Mouse (Mus musculus) layer of hippocampus, adult 2 months (tissue): ENCODE data around the gene Gng2. TPM values are rescaled to one million over a fixed set of nuclear protein-coding genes. Genes with fewer than 3 reads are reported as not detected.

Source experiments
- DNase-seq, 2 experiments: peaks; one replicate each; pipeline ENCODE4 v3.0.0; 2022; ENCODE audit warnings: low spot score in 2 of 2
- H3K27ac ChIP-seq: fragments of 200-600 bp; 2 replicates; pipeline ENCODE4 v1.8.1; 2022
- H3K4me3 ChIP-seq: fragments of 200-600 bp; 2 replicates; pipeline ENCODE4 v1.8.1; 2022; ENCODE audit warnings: mild to moderate bottlenecking
- CTCF ChIP-seq: fragments of 200-600 bp; conservative IDR thresholded peaks from 2 replicates; pipeline ENCODE4 v1.8.1; 2022; ENCODE audit warnings: antibody characterized with exemption, mild to moderate bottlenecking, moderate library complexity
- total RNA-seq, 2 experiments: library from RNA; stranded (reverse); gene quantifications; 2 replicates each; pipeline ENCODE4 v1.2.3; 2021

The Gng2 gene
- total RNA-seq, 2 experiments from 2014 or later = 285 to 305 TPM

DNA sequence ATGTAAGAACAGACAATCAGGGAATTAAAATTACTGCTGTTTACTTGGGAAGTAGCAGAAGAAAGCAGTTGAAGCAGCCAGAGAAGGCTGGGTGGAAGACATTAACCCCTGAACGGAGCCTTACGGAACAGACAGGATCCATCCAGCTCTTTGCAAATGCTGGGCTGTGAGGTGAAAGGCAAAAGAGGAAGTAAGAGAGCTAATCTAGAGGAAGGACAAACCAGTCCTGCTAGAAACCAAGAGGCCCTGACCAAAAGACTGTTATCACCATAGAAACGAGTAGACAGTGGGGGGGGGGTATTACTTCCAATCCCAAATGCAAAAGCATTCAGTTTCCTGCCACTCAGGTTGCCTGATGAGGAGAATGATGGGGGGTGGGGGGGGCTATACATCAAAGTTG lies 6.6 kb downstream of the Gng2 start:
- no peak for DNase-seq
- H3K4me3 ChIP-seq = peak overlapping the region; percentile 5; the same call in 1 of the 2 replicates
- TF ChIP-seq CTCF = no peak
- peak overlapping the region; percentile 33; the same call in 1 of the 2 replicates for H3K27ac ChIP-seq

DNA sequence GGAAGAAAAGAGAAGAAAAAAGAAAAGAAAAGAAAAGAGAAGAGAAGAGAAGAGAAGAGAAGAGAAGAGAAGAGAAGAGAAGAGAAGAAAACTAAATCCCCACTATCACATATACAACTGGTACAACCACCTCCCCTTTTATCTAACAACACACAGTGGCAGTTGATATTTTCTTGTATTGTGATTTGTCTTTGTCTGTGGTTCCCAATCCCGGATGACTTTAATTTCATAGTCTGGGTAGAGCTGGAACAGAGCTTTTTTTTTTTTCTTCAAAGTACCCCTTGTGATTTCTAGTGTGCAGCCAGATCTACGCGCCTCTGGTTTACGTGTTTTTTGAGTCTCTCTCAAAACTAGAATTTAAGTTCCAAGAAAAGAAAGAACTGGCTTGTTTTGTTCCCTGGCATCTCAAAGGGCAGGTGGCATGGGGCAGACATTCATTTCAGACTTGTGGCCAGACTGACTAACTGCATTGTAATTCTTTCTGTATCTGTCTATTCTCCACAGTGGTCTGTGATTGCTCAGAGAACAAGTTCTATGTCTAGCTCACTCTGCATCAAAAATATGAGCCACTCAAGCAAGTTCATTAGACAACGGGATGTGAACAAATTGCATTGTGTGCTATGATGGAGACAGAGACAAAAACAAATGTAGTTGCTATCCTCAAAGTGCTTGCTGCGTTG lies 7.2 kb downstream of the Gng2 start:
- TF ChIP-seq CTCF = peak; percentile 54
- H3K27ac ChIP-seq = peak overlapping the region; percentile 33; the same call in 1 of the 2 replicates
- peak overlapping the region; percentile 5; the same call in 1 of the 2 replicates for H3K4me3 ChIP-seq
- no peak for DNase-seq

GRCm38 (mm10) chr14:19969566-19969965 lies 7.9 kb downstream of the Gng2 start:
- Histone ChIP-seq H3K27ac (peak overlapping the region; percentile 46; the same call in 1 of the 2 replicates), H3K4me3 (no peak overlapping the region)
- DNase-seq = no peak
- no peak for TF ChIP-seq CTCF

DNA sequence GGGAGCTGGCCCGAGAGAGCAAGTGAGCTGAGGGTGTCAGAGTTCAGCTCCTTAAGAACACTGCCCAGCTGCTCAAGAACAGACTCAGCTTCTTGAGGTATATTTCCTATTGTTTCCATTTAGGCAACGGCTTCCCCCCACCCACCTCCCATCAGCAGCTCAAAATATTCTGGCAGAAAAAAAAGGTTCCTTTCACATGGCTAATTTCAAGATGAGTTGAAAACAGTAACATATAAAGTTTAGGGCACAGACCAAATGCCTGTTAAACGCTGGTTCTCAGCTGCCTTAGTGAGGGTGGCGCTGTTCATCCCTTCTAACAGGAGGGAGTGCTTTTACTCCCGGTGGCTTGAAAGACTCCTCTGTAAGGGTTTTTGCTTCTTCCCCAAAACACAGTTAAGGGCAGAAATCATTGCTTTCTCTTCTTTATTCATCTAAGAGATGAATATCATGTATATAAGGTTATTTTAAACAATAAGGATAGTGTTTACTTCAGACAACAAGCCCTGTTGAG lies 8.4 kb downstream of the Gng2 start:
- Histone ChIP-seq H3K27ac (peak overlapping the region; percentile 46; the same call in 1 of the 2 replicates), H3K4me3 (no peak overlapping the region)
- no peak for DNase-seq
- TF ChIP-seq CTCF = peak; percentile 61

DNA sequence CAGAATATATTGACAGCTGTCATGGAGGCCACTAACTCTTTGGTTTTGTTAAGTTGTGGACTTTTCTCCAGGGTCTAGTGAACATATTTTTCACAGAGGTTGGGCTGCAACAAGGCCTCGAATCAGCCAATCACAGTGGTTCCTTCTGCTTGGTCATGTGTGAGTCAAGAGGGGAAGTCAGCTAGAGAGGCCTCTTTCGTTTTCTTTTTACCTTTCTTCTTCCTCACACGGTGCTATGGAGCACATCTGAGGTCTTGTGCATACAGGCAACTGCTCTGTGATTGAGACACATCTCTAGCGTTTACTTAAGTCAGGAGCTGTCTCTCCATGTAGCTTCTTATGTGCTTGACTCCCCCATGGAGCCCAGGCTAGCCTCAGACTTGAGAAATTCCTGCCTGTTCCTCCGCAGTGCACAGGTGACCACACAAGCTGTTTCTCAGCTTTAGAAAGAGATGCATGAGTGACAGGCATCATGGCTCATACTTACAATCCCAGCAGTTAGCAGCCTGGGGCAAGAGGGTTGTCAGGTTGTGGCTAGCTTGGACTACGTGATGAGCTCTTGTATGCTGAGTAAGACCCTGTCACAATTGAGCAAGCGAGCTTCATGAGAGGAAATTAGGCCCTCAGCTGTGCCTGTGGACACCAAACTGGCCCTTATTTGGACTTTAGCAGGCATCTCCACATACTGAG lies 9.0 kb downstream of the Gng2 start:
- no peak for DNase-seq
- TF ChIP-seq CTCF = no peak
- no peak overlapping the region for H3K4me3 ChIP-seq
- H3K27ac ChIP-seq = peak overlapping the region; percentile 46; the same call in 1 of the 2 replicates

- peak overlapping the region; percentile 16; the same call in 1 of the 2 replicates for H3K27ac ChIP-seq
- peak in 1 of 2 experiments; percentile 56 for DNase-seq
These were observed 9.9 kb downstream of the Gng2 start for GRCm38 (mm10) chr14:19967482-19967881.

GRCm38 (mm10) chr14:19963961-19964505 lies 13.4 kb downstream of the Gng2 start:
- DNase-seq = no peak
- Histone ChIP-seq H3K4me3 (no peak overlapping the region; the same call in 1 of the 2 replicates), H3K27ac (peak overlapping the region; percentile 77)
- TF ChIP-seq CTCF = no peak

More at GRCm38 (mm10) chr14:19967482-19967881, 9.9 kb downstream of the Gng2 start:
- 0 out of 2 replicates have a peak overlapping the region, but pooled peaks have one; percentile 10 for H3K4me3 ChIP-seq
- no peak for TF ChIP-seq CTCF

DNA sequence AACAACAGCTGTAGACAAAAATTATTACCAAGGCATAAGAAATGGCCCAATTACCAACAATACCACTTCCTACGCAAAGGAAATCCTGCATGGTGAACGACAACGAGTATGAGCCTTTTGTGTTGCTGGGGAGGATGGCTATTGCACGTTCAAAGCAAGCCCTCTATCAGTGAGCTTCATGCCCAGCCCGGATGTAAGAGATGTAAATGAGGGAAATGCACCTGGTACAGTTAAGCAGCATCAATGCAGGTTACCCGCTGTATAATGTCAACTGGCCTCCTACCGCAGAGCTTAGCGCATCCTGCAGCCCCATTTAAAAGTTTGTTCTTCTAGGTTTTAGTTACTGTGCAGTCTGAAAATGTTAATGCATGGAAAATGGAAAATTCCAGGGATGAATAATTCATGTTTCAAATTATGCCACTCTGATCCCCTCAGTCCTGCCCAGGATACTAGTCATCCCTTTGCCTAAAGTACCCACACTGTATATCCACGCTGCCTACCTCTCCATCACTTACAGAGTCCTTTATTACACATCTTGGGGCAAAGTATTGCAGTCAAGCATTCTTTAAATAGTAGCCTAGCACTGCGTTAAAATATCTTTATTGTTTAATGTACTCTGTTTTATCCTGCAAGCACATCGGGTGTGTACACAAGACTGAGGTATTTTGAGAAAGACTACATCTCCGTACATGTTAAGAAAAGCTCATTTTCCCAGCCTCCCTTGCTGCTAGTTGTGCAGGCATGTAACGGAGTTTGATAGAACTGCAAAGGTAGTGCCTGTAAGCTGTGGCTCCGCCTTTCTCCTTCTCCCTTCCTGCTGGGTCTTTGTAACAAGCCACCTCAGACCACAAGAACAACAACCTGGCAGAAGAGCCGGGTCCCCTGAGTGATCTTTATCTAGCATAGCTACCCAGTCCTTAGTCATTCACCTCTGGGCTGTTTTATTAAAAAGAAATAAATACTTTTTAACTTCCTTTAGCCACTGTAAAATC lies 15.2 kb downstream of the Gng2 start:
- Histone ChIP-seq H3K27ac (peak overlapping the region; percentile 36; the same call in 1 of the 2 replicates), H3K4me3 (no peak overlapping the region)
- TF ChIP-seq CTCF = no peak
- no peak for DNase-seq

DNA sequence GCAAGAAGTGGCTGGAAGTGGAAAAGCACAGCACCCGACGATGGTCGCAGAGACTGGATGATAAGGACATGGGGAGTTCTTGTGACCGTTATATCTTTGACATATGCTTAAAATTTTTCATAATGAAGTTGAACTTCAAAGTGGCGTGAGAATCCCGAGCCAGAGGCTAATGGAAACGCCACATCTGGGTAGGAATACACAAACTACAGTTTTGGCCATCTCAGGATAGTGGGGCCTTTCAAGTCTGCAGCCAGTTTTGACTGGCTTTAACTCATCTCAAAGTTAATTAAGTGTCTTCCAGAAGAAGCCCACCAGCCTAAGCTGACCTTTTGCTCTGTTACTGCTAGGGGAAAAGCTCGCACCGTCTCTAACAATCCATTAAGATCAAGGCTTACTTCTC lies 17.6 kb downstream of the Gng2 start:
- Histone ChIP-seq H3K27ac (no peak overlapping the region), H3K4me3 (no peak overlapping the region)
- no peak for TF ChIP-seq CTCF
- no peak for DNase-seq

- no peak for TF ChIP-seq CTCF
- DNase-seq = no peak
- no peak overlapping the region for H3K27ac ChIP-seq
- no peak overlapping the region for H3K4me3 ChIP-seq
These were observed 22.4 kb downstream of the Gng2 start for GRCm38 (mm10) chr14:19955077-19955476.

GRCm38 (mm10) chr14:19950812-19951211 lies 26.6 kb downstream of the Gng2 start:
- no peak for DNase-seq
- Histone ChIP-seq H3K27ac (peak overlapping the region; percentile 18; the same call in 1 of the 2 replicates), H3K4me3 (no peak overlapping the region)
- TF ChIP-seq CTCF = no peak

DNA sequence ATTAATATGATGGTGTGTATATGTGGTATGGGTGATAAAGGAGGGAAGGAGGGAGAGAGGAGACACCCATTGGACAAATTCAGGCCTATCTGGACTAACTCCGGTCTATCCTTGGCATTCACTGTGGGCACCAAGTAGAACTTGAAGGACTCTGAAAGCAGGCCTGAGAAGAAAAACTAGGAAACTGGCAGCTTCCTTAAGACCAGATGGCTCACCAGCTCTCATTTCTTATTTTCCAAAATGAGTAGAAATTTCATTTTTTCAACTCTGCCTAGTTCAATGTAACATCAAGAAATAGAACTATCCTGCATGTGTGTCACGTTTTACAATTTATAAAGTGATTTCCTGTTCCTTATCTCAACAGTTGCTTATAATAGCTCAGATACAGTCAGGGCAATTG lies 28.0 kb downstream of the Gng2 start:
- Histone ChIP-seq H3K4me3 (no peak overlapping the region), H3K27ac (0 out of 2 replicates have a peak overlapping the region, but pooled peaks have one; percentile 21)
- no peak for TF ChIP-seq CTCF
- no peak for DNase-seq
